Mouse (Mus musculus) embryonic facial prominence, embryonic 14.5 days (tissue): Measurements from ENCODE around the gene Zdhhc13. TPM values are rescaled to one million over a fixed set of nuclear protein-coding genes. Genes with fewer than 3 reads are reported as not detected.

Source experiments
- ATAC-seq: fragments of 200-750 bp; cut with Nextera tagmentation; 2 replicates; pipeline ENCODE4 v1.8.0; 2017; ENCODE audit warnings: low read depth, moderate number of reproducible peaks, moderate TSS enrichment
- DNase-seq: peaks from one replicate; pipeline ENCODE4 v3.0.0-alpha.2; 2015; ENCODE audit warnings: low spot score
- H3K27ac ChIP-seq: fragments of 300-500 bp; sonication (generic); replicated peaks from 2 replicates; pipeline ENCODE4 v1.5.1; 2014; ENCODE audit warnings: low read depth, mild to moderate bottlenecking, low read length, moderate library complexity
- H3K27me3 ChIP-seq: fragments of 300-500 bp; sonication (generic); replicated peaks from 2 replicates; pipeline ENCODE4 v1.6.1; 2014; ENCODE audit warnings: low read length; ENCODE audit not compliant: control insufficient read depth, insufficient read depth
- H3K36me3 ChIP-seq: fragments of 300-500 bp; sonication (generic); 2 replicates; pipeline ENCODE4 v1.6.1; 2014; ENCODE audit warnings: low read length, mixed read lengths; ENCODE audit not compliant: control insufficient read depth, insufficient read depth
- H3K4me1 ChIP-seq: fragments of 300-500 bp; sonication (generic); 2 replicates; pipeline ENCODE4 v1.6.1; 2014; ENCODE audit warnings: antibody characterized with exemption, low read length; ENCODE audit not compliant: control insufficient read depth, insufficient read depth
- H3K4me2 ChIP-seq: fragments of 300-500 bp; sonication (generic); 2 replicates; pipeline ENCODE4 v1.6.1; 2014; ENCODE audit warnings: low read depth, mild to moderate bottlenecking, low read length, moderate library complexity, mixed read lengths
- H3K4me3 ChIP-seq: fragments of 300-500 bp; sonication (generic); 2 replicates; pipeline ENCODE4 v1.5.1; 2014; ENCODE audit warnings: low read depth, mild to moderate bottlenecking, low read length
- H3K9ac ChIP-seq: fragments of 300-500 bp; sonication (generic); 2 replicates; pipeline ENCODE4 v1.6.1; 2014; ENCODE audit warnings: low read depth, mild to moderate bottlenecking, low read length, moderate library complexity, mixed read lengths
- H3K9me3 ChIP-seq: fragments of 300-500 bp; sonication (generic); 2 replicates; pipeline ENCODE4 v1.6.1; 2016; ENCODE audit warnings: low read length; ENCODE audit not compliant: control insufficient read depth
- WGBS: fragments of 180-500 bp; shearing (Covaris S2); extraction: QIAGEN DNeasy Blood & Tissue Kit; methylation state at CpG from one replicate; pipeline ENCODE4 v1.1.7; 2014; 5-methylcytosine and 5-hydroxymethylcytosine counted together
- polyA plus RNA-seq: library from polyadenylated mRNA; unstranded; fragments of >200 nt; fragmentation: Nextera tagmentation; extraction: Ambion mirVana; gene quantifications from 2 replicates; pipeline ENCODE4 v1.2.1, GENCODE M21; 2014

Zdhhc13 gene
- polyA plus RNA-seq, 1 experiment from 2014 or later, result 36.5 TPM

DNA sequence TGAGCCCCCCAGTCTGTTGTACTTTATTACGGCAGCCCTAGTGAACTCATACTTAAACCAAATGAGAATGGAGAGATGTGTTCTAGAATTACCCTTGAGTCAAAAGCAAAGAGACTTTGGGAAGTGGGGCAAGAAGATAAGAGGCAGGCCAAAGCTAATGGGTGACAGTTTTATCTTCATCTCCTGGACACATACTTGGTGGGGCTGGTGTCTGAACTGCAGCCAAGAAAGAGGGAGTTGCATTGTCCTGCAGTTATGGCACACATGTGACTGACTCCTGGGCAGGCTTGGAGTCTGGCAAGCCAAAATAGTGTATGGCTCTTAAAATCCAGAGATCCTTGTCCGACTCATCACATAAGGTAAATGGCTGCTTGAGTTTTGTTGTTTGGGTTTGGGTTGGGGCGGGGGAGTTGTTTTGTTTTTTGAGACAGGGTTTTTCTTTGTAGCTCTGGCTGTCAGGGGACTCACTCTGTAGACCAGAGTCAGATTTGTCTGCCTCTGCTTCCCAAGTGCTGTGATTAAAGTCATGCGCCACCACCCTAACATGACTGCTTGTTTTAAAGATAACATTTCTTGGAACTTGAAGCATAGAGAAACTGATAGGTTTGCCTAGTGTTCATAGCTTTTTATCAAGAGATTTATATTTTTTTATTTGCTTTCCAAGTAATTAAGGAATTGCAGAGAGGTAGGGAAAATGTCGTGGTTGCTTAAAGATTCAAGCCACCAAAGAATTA, 40.5 kb downstream of the Zdhhc13 start:
- DNase-seq, result no peak
- no peaks in the 10 kb centered on the region for H3K27me3 ChIP-seq
- H3K36me3 ChIP-seq, result peaks cover 37% of the 10 kb centered on the region
- no peak overlapping the region for H3K9ac ChIP-seq
- ATAC-seq, result no peak
- H3K4me3 ChIP-seq, result no peak overlapping the region
- H3K27ac ChIP-seq, result no peak overlapping the region
- H3K4me2 ChIP-seq, result no peak overlapping the region
- 81% methylated on average over 5 of the region's 5 CpGs for WGBS
- no peaks in the 10 kb centered on the region for H3K4me1 ChIP-seq
- H3K9me3 ChIP-seq, result no peaks in the 10 kb centered on the region

DNA sequence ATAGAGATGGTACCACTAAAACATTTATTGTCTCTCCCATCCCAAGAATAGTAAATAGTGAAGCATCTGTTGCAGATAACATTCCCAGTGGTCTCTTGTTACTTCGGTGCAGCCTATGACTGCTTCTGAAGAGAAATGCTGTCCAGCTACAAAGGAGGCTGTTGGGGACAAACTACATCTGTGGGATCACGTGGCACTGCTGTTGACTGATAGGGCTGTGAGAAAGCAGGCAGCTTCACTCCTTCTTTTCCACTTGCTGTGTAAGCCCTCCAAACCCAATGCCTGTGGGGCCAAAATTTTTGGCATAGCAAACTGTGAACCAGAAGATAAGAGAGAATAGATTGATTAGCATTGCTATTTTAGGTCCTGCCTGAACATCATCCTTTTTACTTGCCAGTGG, 41.6 kb downstream of the Zdhhc13 start:
- no peak overlapping the region for H3K4me2 ChIP-seq
- no peaks in the 10 kb centered on the region for H3K4me1 ChIP-seq
- H3K36me3 ChIP-seq, result peaks cover 26% of the 10 kb centered on the region
- ATAC-seq (no peak), DNase-seq (no peak)
- H3K9ac ChIP-seq, result no peak overlapping the region
- H3K27ac ChIP-seq, result no peak overlapping the region
- H3K4me3 ChIP-seq, result no peak overlapping the region
- H3K27me3 ChIP-seq, result no peaks in the 10 kb centered on the region
- no peaks in the 10 kb centered on the region for H3K9me3 ChIP-seq
- WGBS, result 33% methylated on average over 2 of the region's 2 CpGs

DNA sequence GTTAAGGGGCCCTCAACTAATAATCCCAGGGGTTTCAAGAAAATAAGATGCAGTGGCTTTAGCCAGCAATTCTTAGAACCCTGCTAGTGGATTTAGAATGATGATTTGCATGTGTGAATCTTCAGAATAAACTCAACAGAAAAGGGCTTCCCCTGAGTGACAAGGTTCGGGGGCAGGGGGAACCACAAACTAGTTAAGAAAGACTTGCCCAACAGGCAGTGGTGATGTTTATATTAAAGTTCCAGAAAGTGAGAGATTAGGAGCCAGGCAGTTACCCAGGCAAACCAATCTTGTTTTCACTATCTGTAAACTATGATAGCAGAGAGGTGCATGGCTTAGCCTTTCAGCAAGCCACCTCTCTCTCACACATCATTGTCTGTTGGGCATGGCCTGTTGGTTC, 43.9 kb downstream of the Zdhhc13 start:
- no peaks in the 10 kb centered on the region for H3K9me3 ChIP-seq
- no peak overlapping the region for H3K4me3 ChIP-seq
- no peaks in the 10 kb centered on the region for H3K4me1 ChIP-seq
- H3K9ac ChIP-seq, result no peak overlapping the region
- H3K36me3 ChIP-seq, result peaks cover 6% of the 10 kb centered on the region; the same call in 1 of the 2 replicates
- H3K27ac ChIP-seq, result no peak overlapping the region
- WGBS, result 56% methylated on average over 1 of the region's 1 CpGs
- DNase-seq (no peak), ATAC-seq (no peak)
- H3K4me2 ChIP-seq, result no peak overlapping the region
- no peaks in the 10 kb centered on the region for H3K27me3 ChIP-seq

DNA sequence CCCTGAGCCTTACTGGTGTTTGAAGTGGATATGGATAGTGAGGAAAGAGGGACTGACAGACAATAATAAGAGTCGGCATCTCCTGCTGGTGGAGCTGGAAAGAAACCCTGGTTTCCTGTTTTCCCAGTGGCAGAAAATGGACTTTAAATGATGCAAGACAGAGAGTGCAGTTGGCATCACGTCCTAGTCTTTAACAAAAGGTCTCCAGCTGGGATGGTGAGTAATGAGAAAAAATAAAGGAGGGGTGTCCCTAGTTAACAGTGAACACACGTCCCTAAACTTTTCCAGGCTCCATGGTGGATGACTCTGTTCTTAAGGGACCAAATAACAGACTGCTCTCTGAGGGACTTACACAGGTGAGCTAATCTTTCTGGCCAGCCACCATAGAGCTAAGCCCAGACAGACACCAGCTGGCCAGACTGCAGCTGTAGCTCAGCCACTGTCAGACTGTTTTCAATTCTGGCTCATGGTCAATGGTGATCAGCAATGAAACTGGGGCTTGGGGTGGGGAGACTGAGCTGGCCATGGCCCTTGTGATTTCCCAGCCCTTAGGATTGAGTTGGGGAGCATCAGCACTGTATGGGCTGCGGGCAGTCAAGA, 45.7 kb downstream of the Zdhhc13 start:
- H3K4me2 ChIP-seq, result no peak overlapping the region
- WGBS, result 52% methylated on average over 4 of the region's 4 CpGs
- H3K4me3 ChIP-seq, result no peak overlapping the region
- no peak overlapping the region for H3K27ac ChIP-seq
- DNase-seq (peak; percentile 13), ATAC-seq (peak; percentile 48; the same call in 1 of the 2 replicates)
- H3K9me3 ChIP-seq, result no peaks in the 10 kb centered on the region
- H3K9ac ChIP-seq, result no peak overlapping the region
- H3K4me1 ChIP-seq, result no peaks in the 10 kb centered on the region
- H3K27me3 ChIP-seq, result no peaks in the 10 kb centered on the region
- H3K36me3 ChIP-seq, result no peaks in the 10 kb centered on the region

DNA sequence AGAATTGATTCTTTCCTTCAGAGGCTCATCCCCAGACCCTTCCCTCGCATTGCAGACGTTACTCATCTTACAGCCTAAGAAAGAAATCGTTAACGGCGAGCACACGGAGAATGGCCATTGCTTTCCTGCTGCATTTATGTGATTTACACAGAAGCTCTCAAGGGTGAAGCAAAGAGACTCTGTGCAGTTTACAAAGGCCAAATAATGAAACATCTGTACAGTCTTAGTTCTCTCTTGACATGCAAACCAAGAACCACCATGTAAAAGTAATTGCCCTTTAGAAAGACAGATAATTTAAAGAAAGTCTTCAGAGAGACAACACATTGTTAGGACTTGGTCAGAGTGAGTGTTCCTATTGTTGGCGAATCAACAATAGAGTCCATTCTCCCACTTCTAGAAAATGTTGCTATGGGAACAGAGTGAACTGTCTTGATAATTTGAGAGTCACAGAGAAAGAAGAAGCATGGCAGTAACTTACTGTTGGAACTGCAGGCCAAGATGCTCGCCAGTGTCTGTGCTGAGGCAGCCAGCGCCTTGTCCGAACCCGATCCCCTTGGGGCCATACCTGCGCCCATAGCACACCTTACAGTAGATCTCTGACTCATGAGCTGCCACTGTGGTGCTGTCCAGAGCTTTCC, 46.3 kb downstream of the Zdhhc13 start:
- no peaks in the 10 kb centered on the region for H3K4me1 ChIP-seq
- no peak overlapping the region for H3K27ac ChIP-seq
- 75% methylated on average over 12 of the region's 12 CpGs for WGBS
- no peaks in the 10 kb centered on the region for H3K9me3 ChIP-seq
- ATAC-seq (no peak), DNase-seq (no peak)
- no peaks in the 10 kb centered on the region for H3K36me3 ChIP-seq
- no peaks in the 10 kb centered on the region for H3K27me3 ChIP-seq
- H3K4me2 ChIP-seq, result no peak overlapping the region
- H3K9ac ChIP-seq, result no peak overlapping the region
- H3K4me3 ChIP-seq, result no peak overlapping the region

DNA sequence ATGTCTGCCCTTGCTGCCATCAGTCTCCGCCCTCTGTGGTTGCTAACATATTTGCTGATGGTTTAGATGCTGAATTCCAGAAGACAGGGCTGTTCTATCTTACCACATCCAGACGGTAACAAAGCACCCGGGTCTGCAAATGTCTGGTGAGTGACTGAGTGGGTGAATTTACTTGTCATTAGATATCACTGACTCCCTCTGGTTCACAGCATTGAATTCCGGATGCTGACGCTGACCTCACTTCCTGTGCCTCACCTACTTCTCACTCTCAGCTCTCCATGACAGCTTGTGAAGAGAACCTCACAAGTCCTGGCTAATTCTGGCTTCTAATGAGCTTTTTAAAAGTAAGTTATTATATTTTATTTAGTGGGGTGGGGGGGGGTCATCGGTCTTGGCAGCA, 48.1 kb downstream of the Zdhhc13 start:
- 67% methylated on average over 6 of the region's 6 CpGs for WGBS
- no peak for DNase-seq
- Histone ChIP-seq H3K4me3 (no peak overlapping the region), H3K27ac (no peak overlapping the region), H3K27me3 (no peaks in the 10 kb centered on the region), H3K4me2 (no peak overlapping the region), H3K36me3 (no peaks in the 10 kb centered on the region), H3K9me3 (no peaks in the 10 kb centered on the region), H3K4me1 (no peaks in the 10 kb centered on the region), H3K9ac (no peak overlapping the region)
- ATAC-seq, result no peak

DNA sequence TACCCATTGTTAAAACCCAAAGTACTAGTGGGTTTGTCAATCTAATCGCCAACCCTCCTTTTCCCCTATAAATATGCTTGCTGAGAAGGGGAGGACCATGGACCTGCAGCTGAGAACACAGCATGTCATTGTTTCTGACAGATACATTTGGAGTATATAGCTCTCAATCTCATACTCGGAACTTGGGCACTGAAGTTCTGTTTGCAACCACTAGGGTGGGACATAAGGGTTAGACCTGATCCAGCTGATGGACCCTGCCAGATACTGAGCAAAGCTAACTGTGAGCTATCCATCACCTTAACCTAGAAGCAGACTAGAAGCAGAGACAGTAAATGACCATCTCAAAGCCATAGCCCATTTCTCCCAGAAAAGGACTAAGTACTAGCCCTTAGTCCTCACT, 49.6 kb downstream of the Zdhhc13 start:
- 62% methylated on average over 2 of the region's 2 CpGs for WGBS
- H3K4me2 ChIP-seq, result no peak overlapping the region
- H3K27me3 ChIP-seq, result no peaks in the 10 kb centered on the region
- no peak for ATAC-seq
- DNase-seq, result no peak
- H3K4me1 ChIP-seq, result no peaks in the 10 kb centered on the region
- no peak overlapping the region for H3K27ac ChIP-seq
- no peak overlapping the region for H3K9ac ChIP-seq
- H3K4me3 ChIP-seq, result no peak overlapping the region
- H3K9me3 ChIP-seq, result no peaks in the 10 kb centered on the region
- no peaks in the 10 kb centered on the region for H3K36me3 ChIP-seq

DNA sequence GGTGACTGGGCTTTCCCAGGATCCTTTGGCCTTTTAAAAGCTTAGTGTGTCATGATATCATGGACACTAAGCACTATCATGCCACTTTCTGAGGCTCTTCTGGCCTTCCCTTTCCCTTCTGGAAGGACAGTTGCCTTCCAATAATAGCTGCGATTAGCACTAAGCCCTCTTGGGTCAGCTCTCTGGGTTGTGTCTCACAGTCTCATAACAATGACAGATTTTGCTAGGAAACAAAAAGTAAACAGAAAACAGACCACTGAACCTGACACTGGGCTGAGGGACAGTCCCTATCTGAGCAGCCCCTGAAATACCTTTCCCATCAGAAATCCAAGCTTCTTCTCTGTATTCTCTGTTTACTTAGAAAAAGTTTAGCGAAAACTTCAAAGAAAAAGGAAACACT, 51.7 kb downstream of the Zdhhc13 start:
- Histone ChIP-seq H3K36me3 (no peaks in the 10 kb centered on the region), H3K27me3 (no peaks in the 10 kb centered on the region), H3K9ac (no peak overlapping the region), H3K27ac (no peak overlapping the region), H3K4me1 (no peaks in the 10 kb centered on the region), H3K4me2 (no peak overlapping the region), H3K9me3 (no peaks in the 10 kb centered on the region), H3K4me3 (no peak overlapping the region)
- no peak for DNase-seq
- WGBS, result 85% methylated on average over 2 of the region's 2 CpGs
- 0 out of 2 replicates have a peak, but pooled peaks have one; percentile 33 for ATAC-seq
